Mouse (Mus musculus) kidney, adult 2 months (tissue): ENCODE measurements around the gene Tex21.

ENCODE experiments used
- CTCF ChIP-seq: fragments of 200-500 bp; conservative IDR thresholded peaks from 2 replicates; pipeline ENCODE4 v1.5.1; 2011; ENCODE audit warnings: low read depth, mild to moderate bottlenecking, control low read depth, low read length, moderate library complexity, mixed read lengths; ENCODE audit not compliant: insufficient read depth, insufficient read length
- POLR2A ChIP-seq: fragments of 200-500 bp; IDR thresholded peaks from one replicate; pipeline ENCODE4 v1.6.1; 2011; ENCODE audit warnings: low read depth, low read length, control low read depth

- TF ChIP-seq POLR2A = no peak
- no peak for TF ChIP-seq CTCF
Observed at GRCm38 (mm10) chr12:76184271-76184670, 62.3 kb downstream of the Tex21 start.
